9 mouse cellular contexts compared by ENCODE assay signal in the genomic region with DNA sequence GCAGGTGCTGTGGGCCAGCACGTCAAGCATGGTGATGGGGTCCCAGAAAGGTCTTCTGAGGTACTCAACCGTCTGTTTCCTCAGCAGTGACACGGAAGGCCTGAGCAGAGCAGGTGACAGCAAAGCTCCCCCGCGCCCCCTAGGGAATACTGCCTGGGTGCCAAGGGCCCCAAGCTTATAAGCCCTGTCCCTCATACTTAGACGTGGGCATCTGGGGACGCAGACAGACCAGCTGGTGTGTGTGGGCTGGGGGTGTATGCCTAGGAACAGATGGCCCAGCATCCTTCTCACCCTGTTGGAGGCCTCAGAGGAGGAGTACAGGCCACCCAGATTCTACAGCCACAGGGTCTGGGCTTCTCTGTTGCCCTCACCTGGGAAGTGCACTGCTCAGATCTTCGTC.
DNase-seq lines count a peak whose midpoint lies in the region; ATAC-seq and TF ChIP-seq lines count a peak whose summit lies in the region.
"Had no signal": no experiment of that assay in that cellular context is flagged by ENCODE, and none has a peak within 500 bp of the region (broad histone marks: within the 10 kb centered on the region; RNA-seq: fewer than 3 reads in every experiment).

No protein-coding gene starts in this region.

- no peak overlapping the region for H3K4me3 ChIP-seq in left cerebral cortex, adult 2 months
- no peak overlapping the region for H3K4me3 ChIP-seq in forebrain, embryonic 12.5 days (replicated peaks)
- no peak overlapping the region for H3K4me3 ChIP-seq in intestine, postnatal 0 days (ENCODE audit: low read depth, low read length)

- no peaks in the 10 kb centered on the region for H3K9me3 ChIP-seq in forebrain, embryonic 12.5 days
- H3K9me3 ChIP-seq in intestine, postnatal 0 days (ENCODE audit: control insufficient read depth), result no peaks in the 10 kb centered on the region

- ATAC-seq in forebrain, embryonic 12.5 days (ENCODE audit: low FRiP score), result peak; percentile 45; the same call in 1 of the 2 replicates
- ATAC-seq in intestine, postnatal 0 days, result no peak

- WGBS in forebrain, embryonic 12.5 days, result 78% methylated on average over 8 of the region's 8 CpGs
- WGBS in intestine, postnatal 0 days, result 85% methylated on average over 8 of the region's 8 CpGs

- intact Hi-C loops in left cerebral cortex, adult 2 months (cut with DNase I), result loop anchor here (2.0 kb wide), 1 partner anchor 68 kb away; no protein-coding TSS in a partner anchor
- intact Hi-C loops in left cerebral cortex, postnatal 10 days (cut with DNase I), result no loop called here

- H3K27me3 ChIP-seq in forebrain, embryonic 12.5 days, result no peaks in the 10 kb centered on the region
- H3K27me3 ChIP-seq in intestine, postnatal 0 days (replicated peaks; ENCODE audit: control insufficient read depth, insufficient read depth, low read length), result no peaks in the 10 kb centered on the region

- peaks cover 43% of the 10 kb centered on the region for H3K4me1 ChIP-seq in forebrain, embryonic 12.5 days
- H3K4me1 ChIP-seq in intestine, postnatal 0 days (replicated peaks; ENCODE audit: control insufficient read depth, insufficient read depth, low read length), result peaks cover 3% of the 10 kb centered on the region

- no peak for TF ChIP-seq CTCF in left cerebral cortex, adult 2 months (IDR thresholded peaks at IDR 0.05)
- no peak for TF ChIP-seq CTCF in intestine, postnatal 0 days (IDR thresholded peaks at IDR 0.05; ENCODE audit: low read depth)

- DNase-seq in left cerebral cortex, adult 2 months (ENCODE audit: extremely low spot score in 1 of 2, low spot score in 2 of 2), result peak in 1 of 2 experiments; percentile 66
- DNase-seq in left cerebral cortex, postnatal 10 days (ENCODE audit: extremely low spot score in 1 of 2, low spot score in 2 of 2), result no peak
- DNase-seq in cerebellum, adult 11 months, result peak; percentile 77
- peak; percentile 87 for DNase-seq in retina, postnatal 7 days (ENCODE audit: low read depth, low spot score)
- DNase-seq in thymus, adult 18-20 months, result no peak
- DNase-seq in kidney, postnatal 14 days, result no peak
- DNase-seq: lung, embryonic 14.5 days had no signal

- no peak overlapping the region for H3K4me2 ChIP-seq in forebrain, embryonic 12.5 days
- H3K4me2 ChIP-seq in intestine, postnatal 0 days (replicated peaks; ENCODE audit: low read depth), result no peak overlapping the region
- H3K4me2 ChIP-seq: lung, embryonic 14.5 days had no signal

- peak overlapping the region; percentile 78 for H3K27ac ChIP-seq in left cerebral cortex, adult 2 months
- H3K27ac ChIP-seq in forebrain, embryonic 12.5 days, result peak overlapping the region; percentile 27; the same call in 1 of the 2 replicates
- no peak overlapping the region for H3K27ac ChIP-seq in intestine, postnatal 0 days (ENCODE audit: low read depth, low read length)

- H3K36me3 ChIP-seq in forebrain, embryonic 12.5 days (replicated peaks), result peaks cover 2% of the 10 kb centered on the region; the same call in 1 of the 2 replicates
- peaks cover 7% of the 10 kb centered on the region for H3K36me3 ChIP-seq in intestine, postnatal 0 days (ENCODE audit: control insufficient read depth, insufficient read depth)

- no peak overlapping the region for H3K9ac ChIP-seq in forebrain, embryonic 12.5 days
- no peak overlapping the region for H3K9ac ChIP-seq in intestine, postnatal 0 days (ENCODE audit: low read depth, low read length)
- H3K9ac ChIP-seq: lung, embryonic 14.5 days had no signal

Comparison
In these comparisons a context has a peak if more than half of its experiments do, and no peak if none do; other contexts are left out.
1. DNase-seq: peak in cerebellum, adult 11 months (single experiment) and retina, postnatal 7 days (single experiment); none in left cerebral cortex, postnatal 10 days (0 of 2), thymus, adult 18-20 months (0 of 2) and kidney, postnatal 14 days (single experiment).